Mouse (Mus musculus): ENCODE data around the gene Dgcr8. TPM values are rescaled to one million over a fixed set of nuclear protein-coding genes. Genes with fewer than 3 reads are reported as not detected.

Gene Dgcr8
- polyA plus RNA-seq (2012; ENCODE audit: low replicate concordance): 3.6 and 21.7 TPM in 2 replicates

DNA sequence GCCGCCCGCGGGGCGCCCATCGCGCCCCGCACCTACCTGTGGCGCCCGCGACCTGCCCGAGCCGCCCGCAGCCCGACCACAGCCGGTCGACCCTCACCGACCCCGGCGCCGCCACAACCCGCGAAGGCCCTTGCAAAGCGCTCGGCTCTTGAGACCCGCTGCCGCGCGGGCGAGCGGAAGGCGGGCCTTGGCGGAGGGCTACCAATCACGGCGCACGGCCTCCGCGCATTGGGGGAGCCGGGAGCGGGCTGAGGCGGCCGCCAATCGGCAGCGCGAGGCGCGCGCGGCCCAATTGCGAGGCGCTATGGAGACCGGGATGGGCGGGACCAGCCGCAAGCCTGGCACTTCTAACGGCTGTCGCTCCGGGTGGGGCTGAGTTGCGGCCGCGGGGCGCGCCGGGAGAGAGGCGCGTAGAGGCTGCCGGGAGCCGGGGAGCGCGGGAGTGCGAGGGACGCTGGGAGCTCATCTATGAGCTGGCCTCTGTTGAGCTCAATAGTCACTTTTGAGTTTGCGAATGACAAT lies at the start of gene Dgcr8:
Dgcr8 (minus strand) TSS at position 180 of the 522 bp plus-strand sequence.

DNA sequence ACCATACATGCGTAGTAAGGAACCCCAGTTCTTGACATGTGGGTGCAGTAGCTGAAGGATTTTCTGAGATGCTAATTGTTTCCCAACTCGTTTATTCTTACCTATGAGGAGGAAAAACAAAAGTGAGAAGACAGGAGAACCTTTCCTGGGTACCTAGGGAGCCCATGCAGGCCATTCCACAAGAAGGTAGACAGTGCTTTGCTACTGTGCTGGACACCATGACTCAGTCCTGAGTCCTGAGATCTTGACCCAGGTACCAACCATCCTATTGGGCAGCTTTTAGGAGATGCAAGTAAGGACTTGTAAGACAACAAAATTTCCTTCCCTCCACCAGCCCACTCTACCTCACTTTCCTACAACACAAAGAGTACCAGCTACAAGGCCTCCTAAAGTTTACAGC lies 30.8 kb downstream of the Dgcr8 start, which contains the start of gene Gm49776:
Gm49776 (minus strand) TSS at position 101 of the 400 bp plus-strand sequence.

DNA sequence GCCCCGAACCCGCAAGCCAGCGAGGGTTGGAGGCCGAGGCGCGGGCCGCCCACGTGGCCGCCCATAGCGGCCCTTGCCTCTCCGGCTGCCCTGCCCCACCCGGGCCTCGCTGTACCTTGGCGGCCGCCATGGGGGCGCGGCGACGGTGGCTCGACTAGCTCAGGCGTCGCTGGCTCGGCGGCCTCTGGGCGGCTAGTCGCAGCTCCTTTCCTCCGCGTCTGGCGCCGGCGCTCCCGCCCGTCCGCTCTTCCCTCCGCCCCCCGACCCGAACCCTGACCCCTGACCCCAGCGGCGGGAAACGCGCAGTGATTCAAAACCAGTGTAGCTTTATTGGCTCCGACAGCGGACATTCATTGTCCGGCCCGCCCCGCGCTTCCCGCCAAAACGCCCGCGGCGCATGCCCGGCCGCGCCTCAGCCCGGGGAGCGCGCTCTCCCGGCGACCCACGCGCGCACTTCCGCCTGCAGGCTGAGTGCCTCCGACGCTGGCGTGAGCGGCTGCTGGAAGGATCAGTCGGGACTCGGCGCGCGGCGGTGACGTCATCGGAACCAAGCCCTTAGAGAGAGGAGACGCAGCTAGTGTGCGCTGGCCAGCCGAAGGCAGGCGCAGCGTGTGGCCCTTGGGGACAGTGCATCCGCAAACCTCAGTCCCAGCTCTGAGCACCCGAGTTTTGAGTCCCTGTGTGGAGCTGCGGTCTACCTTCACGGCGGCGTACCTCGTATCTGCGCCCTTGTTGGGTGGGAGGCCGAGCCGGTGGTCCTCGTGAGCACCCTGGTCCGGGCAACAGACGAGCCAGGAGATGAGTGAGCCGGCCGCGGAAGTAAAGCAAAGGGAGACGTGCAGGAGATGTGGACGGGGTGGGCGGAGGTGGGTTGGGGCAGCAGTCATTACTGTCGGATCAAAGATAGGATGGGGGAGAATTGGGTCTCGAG lies 40.3 kb downstream of the Dgcr8 start, which contains the start of the genes Trmt2a and Ranbp1:
Trmt2a (plus strand) TSS at position 247 of the 931 bp plus-strand sequence.
Ranbp1 (minus strand) TSS at position 300 of the 931 bp plus-strand sequence.

DNA sequence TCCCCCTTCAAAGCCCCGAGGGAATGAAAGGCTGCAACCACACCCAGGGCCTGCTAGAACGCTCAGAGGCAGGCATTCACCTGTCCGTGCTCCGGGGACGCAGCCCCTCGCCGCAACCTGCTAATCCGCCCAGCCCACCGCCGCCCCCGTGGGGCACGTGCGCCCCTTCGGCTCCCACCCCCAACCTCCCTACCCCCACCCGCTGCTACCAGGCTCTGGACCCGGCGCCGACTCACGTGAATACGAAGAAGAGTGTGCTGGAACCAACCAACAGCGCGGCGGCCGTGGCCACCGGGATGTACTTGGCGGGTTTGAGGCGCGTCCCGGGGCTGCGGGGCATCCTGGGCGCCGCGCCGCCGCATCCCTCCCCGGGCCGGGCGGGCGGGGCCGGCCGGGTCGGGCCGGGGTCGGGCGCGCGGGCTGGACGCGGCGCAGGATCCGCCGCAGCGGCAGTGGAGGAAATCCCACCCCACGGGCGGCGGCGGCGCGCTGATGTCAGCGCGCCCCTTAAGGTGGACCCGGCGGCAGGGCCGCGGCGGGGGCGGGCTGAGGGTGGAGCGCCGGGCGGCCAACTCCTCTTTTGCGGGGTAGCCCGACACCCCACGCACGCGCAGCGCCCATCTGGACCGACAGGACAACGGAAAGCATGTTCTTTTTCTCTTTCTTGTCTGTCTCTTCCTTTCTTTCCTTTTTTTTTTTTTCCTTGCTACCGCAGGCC lies 54.2 kb downstream of the Dgcr8 start, which contains the start of gene Zdhhc8:
Zdhhc8 (minus strand) TSS at position 466 of the 718 bp plus-strand sequence.

DNA sequence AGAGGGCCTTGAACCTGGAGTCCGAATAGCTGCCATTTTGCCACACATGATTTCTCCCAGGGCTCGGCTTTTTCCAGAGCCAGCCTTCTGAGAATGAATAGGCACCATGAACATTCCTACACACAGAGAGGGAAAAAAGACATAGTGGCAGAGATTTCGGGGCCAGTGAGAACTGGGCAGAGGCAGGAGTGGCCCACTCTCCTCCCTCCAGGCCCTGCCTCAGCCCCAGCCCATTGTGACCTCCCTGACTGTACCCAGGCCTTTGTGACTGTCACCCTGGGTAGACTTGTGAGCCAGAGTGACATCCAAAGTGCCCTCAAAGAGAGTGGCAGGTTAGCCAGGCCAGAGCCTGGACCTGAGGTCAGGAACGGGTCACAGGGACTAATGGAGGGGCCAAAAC lies 71.5 kb downstream of the Dgcr8 start, which contains the start of gene Ccdc188:
Ccdc188 (plus strand) TSS at position 301 of the 400 bp plus-strand sequence.

Other genes with a start within 250 kb of the Dgcr8 start
- 26.8 and 39.3 TPM in 2 replicates for gene Dgcr6, start 236.4 kb downstream of the Dgcr8 start, polyA plus RNA-seq (2012; ENCODE audit: low replicate concordance)
- gene Prodh, start 199.0 kb downstream of the Dgcr8 start, polyA plus RNA-seq (2012; ENCODE audit: low replicate concordance): 1.9 and 2.1 TPM in 2 replicates
- 0.93 and 1.7 TPM in 2 replicates for gene Rtn4r, start 161.6 kb downstream of the Dgcr8 start, polyA plus RNA-seq (2012; ENCODE audit: low replicate concordance)
- not detected in 2 replicates for gene Ccdc188, start 71.4 kb downstream of the Dgcr8 start, polyA plus RNA-seq (2012; ENCODE audit: low replicate concordance)
- gene Zdhhc8, start 54.1 kb downstream of the Dgcr8 start, polyA plus RNA-seq (2012; ENCODE audit: low replicate concordance): 43.0 and 57.3 TPM in 2 replicates
- gene Trmt2a, start 40.6 kb downstream of the Dgcr8 start, polyA plus RNA-seq (2012; ENCODE audit: low replicate concordance): 40.9 and 50.6 TPM in 2 replicates
- 683 and 1,010 TPM in 2 replicates for gene Ranbp1, start 40.5 kb downstream of the Dgcr8 start, polyA plus RNA-seq (2012; ENCODE audit: low replicate concordance)
- gene Gm49776, start 30.9 kb downstream of the Dgcr8 start, polyA plus RNA-seq (2012; ENCODE audit: low replicate concordance): not detected in 2 replicates
- gene Tango2, start 58.9 kb upstream of the Dgcr8 start, polyA plus RNA-seq (2012; ENCODE audit: low replicate concordance): 32.4 and 36.4 TPM in 2 replicates
- 16.6 and 24.6 TPM in 2 replicates for gene Arvcf, start 58.9 kb upstream of the Dgcr8 start, polyA plus RNA-seq (2012; ENCODE audit: low replicate concordance)
- gene Txnrd2, start 137.1 kb upstream of the Dgcr8 start, polyA plus RNA-seq (2012; ENCODE audit: low replicate concordance): 11.6 and 14.1 TPM in 2 replicates
- 34.0 and 154 TPM in 2 replicates for gene Comt, start 137.6 kb upstream of the Dgcr8 start, polyA plus RNA-seq (2012; ENCODE audit: low replicate concordance)
- 18.6 and 20.1 TPM in 2 replicates for gene Gnb1l, start 209.5 kb upstream of the Dgcr8 start, polyA plus RNA-seq (2012; ENCODE audit: low replicate concordance)
- gene Rtl10, start 209.7 kb upstream of the Dgcr8 start, polyA plus RNA-seq (2012; ENCODE audit: low replicate concordance): 2.5 and 4.0 TPM in 2 replicates

Measured in leukemia stem cell, adult 10-12 weeks (primary cell).